ENCODE assay signal across 9 mouse cellular contexts in genomic region chr7:16491759-16492158, GRCm38 (mm10). TPM values are rescaled to one million over a fixed set of nuclear protein-coding genes. Genes with fewer than 3 reads are reported as not detected.
DNase-seq lines count a peak whose midpoint lies in the region; ATAC-seq and TF ChIP-seq lines count a peak whose summit lies in the region.
"Had no signal": no experiment of that assay in that cellular context is flagged by ENCODE, and none has a peak within 500 bp of the region (broad histone marks: within the 10 kb centered on the region; RNA-seq: fewer than 3 reads in every experiment).

No protein-coding gene starts in this region.

- intact Hi-C loops in heart, postnatal 25 days (cut with DNase I) = loop anchor here (1.0 to 2.0 kb wide), 2 partner anchors 26 to 127 kb away; no protein-coding TSS in a partner anchor

- no peak overlapping the region for H3K27ac ChIP-seq in forebrain, embryonic 12.5 days
- no peak overlapping the region for H3K27ac ChIP-seq in hindbrain, embryonic 15.5 days (replicated peaks)
- H3K27ac ChIP-seq in midbrain, embryonic 10.5 days (replicated peaks) = no peak overlapping the region
- H3K27ac ChIP-seq in small intestine, adult 2 months (ENCODE audit: insufficient read depth, low read depth, low read length) = no peak overlapping the region
- H3K27ac ChIP-seq: liver, embryonic 15.5 days had no signal

- DNase-seq in heart, adult 18-20 months = peak; percentile 54 to 77
- DNase-seq in heart, postnatal 25 days (ENCODE audit: low spot score) = no peak
- DNase-seq in c-Kit-positive CD71-positive TER-119-positive erythroid progenitor cells, embryonic 14.5 days (ENCODE audit: low spot score) = peak; percentile 55
- DNase-seq in left cerebral cortex, adult 18-20 months (ENCODE audit: low spot score in 2 of 2) = peak; percentile 65 to 69
- DNase-seq in midbrain, embryonic 10.5 days (ENCODE audit: low spot score) = peak; percentile 65

- WGBS in forebrain, embryonic 12.5 days = 31% methylated on average over 3 of the region's 3 CpGs
- WGBS in hindbrain, embryonic 15.5 days = 35% methylated on average over 3 of the region's 3 CpGs
- WGBS in midbrain, embryonic 10.5 days = 36% methylated on average over 3 of the region's 3 CpGs
- 35% methylated on average over 3 of the region's 3 CpGs for WGBS in small intestine, adult 2 months

- ATAC-seq in forebrain, embryonic 12.5 days (ENCODE audit: low FRiP score) = peak; percentile 66
- peak; percentile 55; the same call in 1 of the 2 replicates for ATAC-seq in hindbrain, embryonic 15.5 days (ENCODE audit: low FRiP score, low read depth)

- no peak for TF ChIP-seq POLR2A in small intestine, adult 2 months (IDR thresholded peaks at IDR 0.05; ENCODE audit: low read depth, low read length)

- peaks cover 21% of the 10 kb centered on the region for H3K36me3 ChIP-seq in forebrain, embryonic 12.5 days (replicated peaks)
- peaks cover 16% of the 10 kb centered on the region; the same call in 1 of the 2 replicates for H3K36me3 ChIP-seq in hindbrain, embryonic 15.5 days
- peaks cover 18% of the 10 kb centered on the region for H3K36me3 ChIP-seq in midbrain, embryonic 10.5 days
- H3K36me3 ChIP-seq in small intestine, adult 2 months (ENCODE audit: control insufficient read depth, insufficient read depth, low read length) = no peaks in the 10 kb centered on the region; the same call in 1 of the 2 replicates

- no peak overlapping the region for H3K4me3 ChIP-seq in forebrain, embryonic 12.5 days (replicated peaks)
- no peak overlapping the region for H3K4me3 ChIP-seq in hindbrain, embryonic 15.5 days
- H3K4me3 ChIP-seq in midbrain, embryonic 10.5 days = no peak overlapping the region
- no peak overlapping the region for H3K4me3 ChIP-seq in small intestine, adult 2 months (ENCODE audit: low read depth, low read length)
- H3K4me3 ChIP-seq: liver, embryonic 15.5 days had no signal

- TF ChIP-seq CTCF in small intestine, adult 2 months (IDR thresholded peaks at IDR 0.05; ENCODE audit: extremely low read depth, insufficient read length, insufficient replicate concordance, low read depth, low read length) = peak; percentile 94; the same call in 1 of the 2 replicates

- H3K4me2 ChIP-seq in forebrain, embryonic 12.5 days = no peak overlapping the region
- H3K4me2 ChIP-seq in hindbrain, embryonic 15.5 days = no peak overlapping the region
- H3K4me2 ChIP-seq: liver, embryonic 15.5 days had no signal

- H3K9me3 ChIP-seq in forebrain, embryonic 12.5 days = no peaks in the 10 kb centered on the region
- H3K9me3 ChIP-seq in hindbrain, embryonic 15.5 days = no peaks in the 10 kb centered on the region
- H3K9me3 ChIP-seq in midbrain, embryonic 10.5 days (replicated peaks) = no peaks in the 10 kb centered on the region
- H3K9me3 ChIP-seq: liver, embryonic 15.5 days had no signal

- peaks cover 3% of the 10 kb centered on the region; the same call in 1 of the 2 replicates for H3K27me3 ChIP-seq in forebrain, embryonic 12.5 days
- H3K27me3 ChIP-seq in hindbrain, embryonic 15.5 days = no peaks in the 10 kb centered on the region
- no peaks in the 10 kb centered on the region for H3K27me3 ChIP-seq in midbrain, embryonic 10.5 days (ENCODE audit: low read depth, poor library complexity, severe bottlenecking)
- no peaks in the 10 kb centered on the region for H3K27me3 ChIP-seq in small intestine, adult 2 months (ENCODE audit: control insufficient read depth, insufficient read depth, low read length)
- H3K27me3 ChIP-seq: liver, embryonic 15.5 days had no signal

- H3K4me1 ChIP-seq in forebrain, embryonic 12.5 days = no peaks in the 10 kb centered on the region
- no peaks in the 10 kb centered on the region; the same call in 1 of the 2 replicates for H3K4me1 ChIP-seq in hindbrain, embryonic 15.5 days (replicated peaks)
- no peaks in the 10 kb centered on the region for H3K4me1 ChIP-seq in midbrain, embryonic 10.5 days
- H3K4me1 ChIP-seq in small intestine, adult 2 months (ENCODE audit: control insufficient read depth, insufficient read depth, insufficient read length, low read length) = no peaks in the 10 kb centered on the region
- H3K4me1 ChIP-seq: liver, embryonic 15.5 days had no signal

- no peak overlapping the region for H3K9ac ChIP-seq in forebrain, embryonic 12.5 days
- H3K9ac ChIP-seq in hindbrain, embryonic 15.5 days = no peak overlapping the region
- H3K9ac ChIP-seq: liver, embryonic 15.5 days had no signal

RNA-seq across cellular contexts. Expression of gene Npas1, which starts 14.2 kb away (rescaled TPM):
- total RNA-seq in heart, adult 18-20 months (2021) = not detected
- total RNA-seq in heart, postnatal 25 days (2021) = not detected
- 1.8 and 2.0 TPM in 2 replicates for polyA plus RNA-seq in forebrain, embryonic 12.5 days (2016; fragmentation: Nextera tagmentation; extraction: Ambion mirVana)
- polyA plus RNA-seq in hindbrain, embryonic 15.5 days (2015; fragmentation: Nextera tagmentation; extraction: Ambion mirVana) = 4.4 and 5.0 TPM in 2 replicates
- 10 to 100 TPM; 10.0 to 11.9 TPM for total RNA-seq in left cerebral cortex, adult 18-20 months (2021)
- polyA plus RNA-seq in midbrain, embryonic 10.5 days (2016; fragmentation: Nextera tagmentation; extraction: Ambion mirVana) = 0.32 and 0.74 TPM in 2 replicates
- 0.05 TPM in 1 of 2 replicates, not detected in the other for polyA plus RNA-seq in small intestine, adult 2 months (2012; rRNA removed)

RNA-seq across cellular contexts. Expression of gene Tmem160, which starts 39.2 kb away (rescaled TPM):
- total RNA-seq in heart, adult 18-20 months (2021) = 100 to 1,000 TPM in 1 of 2 experiments, 10 to 100 TPM in 1; 87.4 to 101 TPM
- 10 to 100 TPM; 82.2 to 88.1 TPM for total RNA-seq in heart, postnatal 25 days (2021)
- polyA plus RNA-seq in forebrain, embryonic 12.5 days (2016; fragmentation: Nextera tagmentation; extraction: Ambion mirVana) = 42.4 and 53.1 TPM in 2 replicates
- polyA plus RNA-seq in hindbrain, embryonic 15.5 days (2015; fragmentation: Nextera tagmentation; extraction: Ambion mirVana) = 67.8 and 75.6 TPM in 2 replicates
- 10 to 100 TPM; 75.9 to 81.5 TPM for total RNA-seq in left cerebral cortex, adult 18-20 months (2021)
- 54.5 and 64.7 TPM in 2 replicates for polyA plus RNA-seq in midbrain, embryonic 10.5 days (2016; fragmentation: Nextera tagmentation; extraction: Ambion mirVana)
- polyA plus RNA-seq in small intestine, adult 2 months (2012; rRNA removed) = 156 and 330 TPM in 2 replicates
